Mouse (Mus musculus): ENCODE measurements at regions not wholly inside any gene's neighbourhood (a gene's known extent, or its start where the extent isn't known, plus 50 kb on each side); places are given as distances from the start of the nearest gene placed in this dataset.

DNA sequence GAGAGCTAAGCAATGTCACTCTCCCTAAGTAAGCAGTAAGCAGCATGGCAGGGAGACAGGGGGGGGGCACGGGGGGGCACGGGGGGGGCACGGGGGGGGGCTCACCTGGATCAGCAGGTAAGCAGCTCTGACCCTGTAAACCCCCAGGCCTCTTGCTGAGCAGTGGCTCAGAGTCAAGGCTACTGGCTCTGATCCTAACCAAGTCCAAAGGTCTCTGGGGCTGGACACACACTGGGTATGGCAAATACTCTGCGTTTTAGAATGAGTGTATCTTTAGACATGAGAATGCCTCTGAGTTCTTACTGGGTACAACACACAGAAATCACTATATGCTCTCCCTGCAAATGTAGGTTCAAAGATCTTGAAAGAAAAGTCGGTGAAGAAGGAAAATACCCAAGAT is 136.5 kb downstream of the Barhl2 start:
- DNase-seq (ENCODE audit: extremely low read depth, insufficient read length, low spot score): no peak

DNA sequence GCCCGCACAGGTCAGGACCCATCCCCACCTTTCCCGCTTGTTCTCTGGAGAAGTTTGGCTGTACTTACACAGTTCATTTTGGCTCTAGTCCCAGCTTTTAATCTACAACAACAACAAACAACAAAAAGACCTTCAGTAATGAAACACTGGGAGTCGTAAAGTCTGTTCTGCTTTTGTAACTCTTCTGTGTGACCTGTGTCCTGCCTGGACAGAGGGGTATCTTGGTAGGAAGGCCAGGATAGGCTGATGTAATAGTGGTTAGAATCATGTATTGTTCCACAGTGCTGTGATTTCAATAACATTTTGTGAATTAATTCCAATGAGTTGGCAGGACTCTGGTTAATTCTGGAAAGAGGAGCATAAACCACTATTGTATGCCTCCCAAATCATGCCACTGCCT is 136.9 kb downstream of the Barhl2 start:
- DNase-seq (ENCODE audit: extremely low read depth, insufficient read length, low spot score): no peak

DNA sequence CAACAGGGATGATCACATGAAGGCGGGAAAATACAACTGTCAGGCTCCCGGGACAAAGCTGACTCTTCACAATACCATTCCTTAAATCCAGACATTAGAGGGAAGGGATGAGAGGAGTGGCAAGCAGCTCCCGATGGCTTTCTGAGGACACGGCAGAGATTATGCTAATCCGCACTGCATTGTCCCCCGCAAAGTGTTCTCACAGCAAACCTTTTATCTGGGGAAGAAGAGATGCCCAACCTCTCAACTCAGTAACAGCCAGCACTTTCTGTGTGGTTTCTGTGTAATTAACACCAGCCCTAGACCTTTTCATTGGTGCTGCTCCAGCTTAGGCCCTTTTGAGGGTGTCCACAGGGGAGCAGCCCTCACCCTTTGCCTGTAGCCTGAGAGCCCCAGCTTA is 137.9 kb downstream of the Barhl2 start:
- DNase-seq (ENCODE audit: extremely low read depth, insufficient read length, low spot score): no peak

DNA sequence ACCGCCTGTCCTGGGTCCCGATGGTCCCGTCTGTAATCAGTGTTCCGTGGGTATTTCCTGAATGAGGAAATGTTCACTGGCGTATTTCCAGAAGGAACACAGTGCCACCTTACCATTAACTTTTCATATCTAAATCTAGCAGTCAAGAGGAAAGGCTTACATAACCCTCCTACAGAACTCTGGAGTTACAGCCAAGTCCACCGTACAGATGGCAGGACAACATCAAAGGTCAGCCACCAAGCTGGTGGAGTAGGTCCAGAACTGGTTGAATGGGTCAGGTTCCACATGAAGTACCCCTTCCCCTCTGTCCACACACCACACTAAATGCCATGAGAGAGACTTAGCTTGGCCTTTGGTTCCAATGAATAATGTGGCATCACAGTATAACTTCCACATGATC is 139.7 kb downstream of the Barhl2 start:
- no peak for DNase-seq (ENCODE audit: extremely low read depth, insufficient read length, low spot score)

GRCm38 (mm10) chr5:106313874-106314273 is 144.1 kb downstream of the Barhl2 start:
- DNase-seq (ENCODE audit: extremely low read depth, insufficient read length, low spot score): no peak

DNA sequence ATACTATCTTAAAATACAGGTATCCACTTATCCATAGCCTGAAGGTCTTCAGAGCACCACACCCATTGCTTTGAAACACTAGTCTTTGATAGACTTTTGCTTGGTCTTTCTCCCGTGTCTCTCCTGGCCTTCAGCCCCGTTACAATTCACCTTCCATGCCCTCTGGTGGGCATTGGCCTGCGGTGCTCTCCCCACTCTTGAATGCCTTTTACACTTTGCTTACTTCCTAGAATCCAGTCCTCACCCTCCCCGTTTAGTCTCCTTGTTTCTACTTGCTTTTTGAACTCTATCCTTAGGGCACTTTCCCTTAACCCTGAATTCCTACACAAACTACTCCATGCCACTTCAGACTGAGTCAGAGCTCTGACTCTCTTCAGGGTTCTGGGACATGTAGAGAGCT is 156.6 kb downstream of the Barhl2 start:
- DNase-seq (ENCODE audit: extremely low read depth, insufficient read length, low spot score): no peak

GRCm38 (mm10) chr5:106296721-106297120 is 161.2 kb downstream of the Barhl2 start:
- no peak for DNase-seq (ENCODE audit: extremely low read depth, insufficient read length, low spot score)

DNA sequence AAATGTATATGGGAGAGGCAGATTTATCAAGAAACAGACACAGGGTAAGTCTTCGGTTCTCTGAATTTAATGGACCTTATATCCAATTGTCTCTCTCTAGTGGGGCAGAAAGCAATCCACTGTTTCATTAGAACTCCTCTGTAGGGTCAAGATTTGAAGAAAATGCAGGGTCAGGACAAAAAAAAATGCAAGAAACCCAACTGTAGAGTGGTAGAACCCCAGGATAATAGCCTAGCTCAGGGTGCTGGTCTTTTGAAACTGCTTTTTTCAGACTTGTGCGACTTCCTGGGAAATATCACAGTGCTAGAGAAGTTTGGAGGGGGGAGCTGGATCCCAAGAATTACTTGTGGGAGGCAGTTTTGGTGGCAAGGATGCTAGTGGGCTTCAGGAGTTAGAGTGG is 162.0 kb downstream of the Barhl2 start:
- DNase-seq (ENCODE audit: extremely low read depth, insufficient read length, low spot score): no peak

DNA sequence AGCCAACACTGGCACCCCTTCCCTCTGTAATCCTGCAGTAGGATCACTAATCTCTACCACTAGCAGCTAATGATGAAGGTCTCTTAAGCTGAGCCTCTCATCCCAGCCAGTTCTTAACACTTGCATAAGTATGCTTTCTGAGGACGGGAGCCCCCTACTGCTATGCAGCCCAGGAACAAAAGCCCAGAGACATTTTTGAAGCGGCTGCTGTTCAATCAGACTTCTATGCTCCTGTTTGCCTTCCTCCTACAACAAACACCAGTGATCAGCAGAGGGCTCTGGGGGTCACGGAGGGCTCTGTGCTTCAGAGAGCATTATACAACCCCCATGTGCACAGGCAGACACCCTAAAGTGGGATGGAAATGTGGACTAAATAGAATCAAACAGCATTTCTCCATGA is 162.4 kb downstream of the Barhl2 start:
- no peak for DNase-seq (ENCODE audit: extremely low read depth, insufficient read length, low spot score)

DNA sequence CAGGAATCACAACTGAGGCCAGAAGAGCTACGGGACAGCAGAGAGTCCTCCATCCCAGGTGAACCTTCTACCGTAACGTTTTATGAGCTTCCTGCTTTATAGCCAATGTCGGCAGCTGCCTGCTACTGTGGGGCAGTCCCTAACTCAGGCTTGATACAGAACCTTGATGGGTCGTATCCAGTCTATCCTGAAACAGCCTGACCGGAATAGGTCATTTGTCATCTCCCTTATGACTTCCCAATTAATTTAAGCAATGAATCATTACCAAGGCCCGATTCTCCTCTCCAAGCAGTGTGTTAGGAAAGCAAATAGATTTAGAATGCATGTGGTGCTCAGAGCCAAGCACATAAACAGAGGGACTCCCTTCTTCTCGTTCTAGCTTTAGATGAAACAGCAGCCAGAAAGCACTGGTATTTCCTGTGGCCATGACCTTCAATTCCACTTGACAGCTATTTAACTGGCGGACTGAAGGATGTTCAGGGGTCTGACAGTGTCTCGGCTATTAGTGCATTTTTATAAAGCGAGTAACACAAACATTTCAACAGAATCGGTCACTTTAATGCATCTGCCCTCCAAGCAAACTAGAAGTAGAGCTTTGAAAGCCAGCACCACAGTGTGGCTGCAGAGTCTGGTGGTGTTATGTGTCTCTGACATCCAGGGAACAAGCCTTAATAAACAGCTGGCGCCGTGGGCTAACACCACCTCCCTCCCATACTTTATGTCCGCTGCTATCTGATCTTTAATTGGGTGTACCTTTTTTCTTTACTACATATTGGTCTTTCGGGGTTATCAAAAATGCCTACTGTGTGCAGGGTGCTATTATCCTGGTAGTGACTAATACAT is 165.4 kb downstream of the Barhl2 start:
- no peak for DNase-seq (ENCODE audit: extremely low read depth, insufficient read length, low spot score)

DNA sequence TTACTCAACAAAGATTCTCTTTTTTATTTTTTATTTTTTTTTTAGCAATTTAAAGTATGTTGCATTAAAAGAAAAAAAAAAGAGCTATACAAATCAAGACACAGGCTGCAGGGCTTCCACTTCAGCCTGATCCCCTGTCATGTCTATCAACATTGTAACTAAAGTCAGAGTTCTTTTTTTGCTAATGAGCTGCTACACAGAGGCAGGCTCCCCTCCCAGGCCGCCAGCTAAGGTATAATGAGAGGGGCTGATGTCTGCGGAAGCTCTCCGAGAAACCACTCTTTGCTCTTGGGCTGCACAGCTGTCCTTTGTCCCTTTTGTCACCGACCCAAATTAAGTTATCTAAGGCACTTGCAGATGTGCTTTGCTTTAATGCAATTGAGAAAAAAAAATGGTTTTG is 172.8 kb downstream of the Barhl2 start:
- no peak for DNase-seq (ENCODE audit: extremely low read depth, insufficient read length, low spot score)

DNA sequence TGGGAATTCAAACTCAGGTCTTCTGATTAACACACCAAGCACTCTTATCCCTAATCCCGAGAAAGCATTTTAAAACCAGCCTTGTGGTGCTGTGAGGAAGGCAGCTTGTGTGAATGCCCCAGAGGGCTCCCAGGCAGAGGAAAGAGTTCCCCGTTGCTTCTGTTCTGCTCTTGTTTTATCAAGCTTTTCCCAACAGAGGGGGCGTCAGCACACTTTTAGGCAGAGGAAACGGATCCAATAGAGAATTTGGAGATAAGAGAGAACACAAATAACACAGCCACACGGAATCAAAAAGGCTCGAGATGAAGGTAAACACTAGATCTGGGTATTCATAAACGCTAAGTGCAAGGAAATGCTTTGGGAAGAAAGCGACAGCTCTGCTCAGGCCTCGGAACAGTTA is 173.2 kb downstream of the Barhl2 start:
- DNase-seq (ENCODE audit: extremely low read depth, insufficient read length, low spot score): no peak

DNA sequence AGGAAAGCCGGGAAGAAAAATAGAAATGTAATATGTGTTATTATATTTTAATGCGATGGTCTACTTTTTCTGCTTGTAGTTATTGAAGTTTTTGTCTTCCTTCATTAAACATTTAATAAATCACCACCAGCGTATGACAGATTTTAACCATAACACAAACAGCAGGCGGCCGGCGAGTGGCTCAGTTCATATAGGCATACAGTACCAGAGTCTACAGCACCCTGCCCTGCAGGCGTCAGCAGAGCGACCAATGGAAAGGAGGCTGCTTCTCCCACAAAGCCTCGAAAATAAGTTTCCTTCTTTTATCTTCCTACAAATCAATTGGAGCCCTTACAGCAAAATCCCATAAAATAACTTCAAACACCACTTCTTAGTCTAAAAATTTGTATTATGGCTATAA is 175.3 kb downstream of the Barhl2 start:
- no peak for DNase-seq (ENCODE audit: extremely low read depth, insufficient read length, low spot score)

- no peak for DNase-seq (ENCODE audit: extremely low read depth, insufficient read length, low spot score)
Observed at GRCm38 (mm10) chr5:106277786-106278185, 180.2 kb downstream of the Barhl2 start.

- no peak for DNase-seq (ENCODE audit: extremely low read depth, insufficient read length, low spot score)
Observed at GRCm38 (mm10) chr5:106277231-106277630, 180.7 kb downstream of the Barhl2 start.

GRCm38 (mm10) chr5:106276186-106276585 is 181.8 kb downstream of the Barhl2 start:
- no peak for DNase-seq (ENCODE audit: extremely low read depth, insufficient read length, low spot score)

DNA sequence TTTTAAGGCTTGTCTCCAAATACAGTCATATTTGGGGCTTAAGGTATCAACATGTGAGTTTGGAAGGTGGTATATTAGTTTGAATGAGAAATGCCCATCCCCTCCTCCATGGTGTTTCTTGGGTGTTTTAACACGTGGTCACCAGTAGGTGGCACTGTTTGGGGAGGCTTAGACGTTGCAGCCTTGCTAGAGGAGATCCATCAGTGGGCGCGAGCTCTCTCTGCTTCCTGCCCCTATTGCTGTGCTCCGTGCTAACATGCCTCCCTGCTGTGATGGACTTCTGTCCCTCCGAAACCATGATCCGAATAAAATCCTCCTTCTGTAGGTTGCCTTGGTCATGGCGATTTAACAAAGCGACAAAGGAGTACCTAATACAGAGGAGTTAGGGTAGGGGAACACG is 183.3 kb downstream of the Barhl2 start:
- DNase-seq (ENCODE audit: extremely low read depth, insufficient read length, low spot score): no peak

DNA sequence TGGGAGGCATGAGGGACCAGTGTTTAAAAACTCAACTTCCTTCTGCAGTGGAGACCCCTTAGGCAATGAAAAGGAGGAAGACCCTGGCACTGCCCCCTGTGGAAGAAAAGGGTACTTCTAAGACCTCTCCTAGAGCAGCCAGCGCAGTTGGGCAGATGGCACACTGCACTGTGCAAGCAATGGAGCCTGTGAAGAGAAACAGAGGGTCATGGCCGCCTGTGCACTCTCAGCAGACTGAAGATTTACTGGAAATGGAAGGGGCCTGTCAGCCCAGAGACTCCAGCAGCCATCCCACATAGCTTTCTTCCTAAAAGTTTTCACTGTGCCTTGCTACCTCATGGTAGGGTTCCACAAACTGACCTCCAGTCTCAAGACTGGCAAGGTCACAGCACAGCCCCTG is 193.4 kb downstream of the Barhl2 start:
- no peak for DNase-seq (ENCODE audit: extremely low read depth, insufficient read length, low spot score)

DNA sequence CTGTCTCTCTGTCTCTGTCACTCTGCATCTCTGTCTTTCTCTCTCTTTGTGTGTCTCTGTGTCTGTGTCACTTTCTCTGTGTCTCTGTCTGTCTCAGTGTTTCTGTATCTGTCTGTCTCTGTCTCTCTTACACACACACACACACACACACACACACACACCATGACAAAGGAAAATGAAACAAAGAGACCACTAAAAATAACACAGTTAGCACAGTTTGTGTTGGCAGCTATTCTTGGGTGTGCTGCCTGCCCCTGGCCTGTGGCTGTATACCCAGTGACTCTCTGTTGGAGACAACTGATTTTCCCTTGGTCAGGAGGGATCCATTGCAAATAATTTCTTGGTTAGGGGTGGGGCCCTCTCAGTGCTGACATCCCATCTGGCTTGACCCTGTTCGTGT is 200.8 kb downstream of the Barhl2 start:
- DNase-seq (ENCODE audit: extremely low read depth, insufficient read length, low spot score): no peak

GRCm38 (mm10) chr5:106229154-106229553 is 228.8 kb downstream of the Barhl2 start:
- no peak for DNase-seq (ENCODE audit: extremely low read depth, insufficient read length, low spot score)

GRCm38 (mm10) chr5:106224141-106224540 is 233.8 kb downstream of the Barhl2 start:
- DNase-seq (ENCODE audit: extremely low read depth, insufficient read length, low spot score): no peak

DNA sequence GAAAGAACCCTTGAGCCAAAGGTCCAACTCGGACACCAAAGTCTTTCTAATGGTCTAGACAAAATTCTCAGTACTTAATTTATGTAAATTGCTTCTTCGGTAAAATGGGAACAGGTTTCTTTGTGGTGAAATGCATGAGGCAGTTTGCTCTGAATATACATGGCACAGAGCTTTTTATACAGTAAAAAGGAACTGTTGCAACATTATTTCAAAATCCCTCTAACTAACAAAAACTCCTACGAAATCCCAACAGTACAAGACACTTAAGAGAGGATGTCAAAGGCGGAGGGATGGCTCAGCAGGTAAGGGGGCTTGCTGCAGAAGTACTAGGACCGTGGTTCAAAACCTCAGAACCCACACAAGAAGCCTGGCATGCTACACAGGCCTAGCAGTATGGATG is 248.4 kb downstream of the Barhl2 start:
- DNase-seq (ENCODE audit: extremely low read depth, insufficient read length, low spot score): no peak

GRCm38 (mm10) chr5:106207706-106208105 is 250.3 kb downstream of the Barhl2 start:
- DNase-seq (ENCODE audit: extremely low read depth, insufficient read length, low spot score): no peak

Measured in 3134 (cell line).